Mouse (Mus musculus): ENCODE measurements around the gene Epgn. TPM values are rescaled to one million over a fixed set of nuclear protein-coding genes. Genes with fewer than 3 reads are reported as not detected.
A peak's percentile ranks its signal among the peaks of the same experiment; 100 is the strongest.

Gene Epgn
- polyA plus RNA-seq, 1 experiment from 2014 or later, result 0.19 TPM

DNA sequence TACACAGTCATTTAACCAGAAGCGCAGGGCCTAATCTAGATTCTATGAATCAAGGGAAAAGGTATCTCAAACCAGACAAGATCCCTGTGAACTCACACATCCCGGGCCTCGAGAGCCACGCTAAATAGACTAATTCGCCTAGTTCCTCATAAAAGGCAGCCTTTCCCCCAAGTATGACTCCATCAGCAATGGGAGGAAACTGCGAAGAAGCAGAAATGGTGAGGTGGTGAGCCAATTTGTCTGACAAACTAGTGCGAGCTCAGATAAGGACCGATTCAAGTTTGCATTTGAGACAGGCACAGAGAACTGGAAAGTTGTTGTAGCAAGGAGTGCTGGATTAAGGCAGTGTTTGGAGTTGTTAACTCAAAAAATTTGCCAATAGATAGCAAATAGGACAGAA is 46.4 kb downstream of the Epgn start:
- Histone ChIP-seq H3K9me3 (replicated peaks; ENCODE audit: control insufficient read depth, low read length) (no peaks in the 10 kb centered on the region), H3K36me3 (ENCODE audit: control insufficient read depth, insufficient read depth, low read length) (no peaks in the 10 kb centered on the region), H3K27ac (ENCODE audit: low read depth, low read length) (no peak overlapping the region), H3K9ac (ENCODE audit: low read depth, low read length) (no peak overlapping the region), H3K4me3 (ENCODE audit: low read depth, low read length) (peak overlapping the region; percentile 35; the same call in 1 of the 2 replicates), H3K27me3 (ENCODE audit: control insufficient read depth, insufficient read depth, low read length) (no peaks in the 10 kb centered on the region), H3K4me2 (peak overlapping the region; percentile 65), H3K4me1 (ENCODE audit: control insufficient read depth, insufficient read depth, low read length) (no peaks in the 10 kb centered on the region)
- WGBS (ENCODE audit: insufficient replicate concordance), result 52% methylated on average over 8 of the region's 8 CpGs
- ATAC-seq (replicated peaks; ENCODE audit: insufficient number of reproducible peaks, low FRiP score, low TSS enrichment), result no peak

DNA sequence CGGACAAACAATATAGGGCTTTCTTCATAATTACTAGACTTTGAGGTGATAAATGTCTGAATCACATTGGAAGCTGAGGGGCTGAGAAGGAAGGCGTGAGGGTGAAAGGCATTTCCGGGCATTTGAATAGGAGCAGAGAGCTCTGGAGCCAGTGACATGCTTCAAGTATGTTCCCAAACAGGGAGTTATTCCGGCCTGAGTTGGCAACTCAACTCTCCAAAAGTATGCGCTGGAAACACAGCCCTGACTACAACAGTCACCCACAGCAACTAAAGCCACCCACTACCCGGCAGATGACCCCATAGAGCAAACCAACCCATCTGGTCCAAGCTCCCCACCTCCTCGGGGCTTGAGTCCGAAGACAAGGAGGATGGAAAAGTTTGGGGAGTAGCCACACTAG is 46.8 kb downstream of the Epgn start:
- 0 out of 2 replicates have a peak overlapping the region, but pooled peaks have one; percentile 12 for H3K9ac ChIP-seq (ENCODE audit: low read depth, low read length)
- H3K36me3 ChIP-seq (ENCODE audit: control insufficient read depth, insufficient read depth, low read length), result no peaks in the 10 kb centered on the region
- H3K27ac ChIP-seq (ENCODE audit: low read depth, low read length), result no peak overlapping the region
- H3K27me3 ChIP-seq (ENCODE audit: control insufficient read depth, insufficient read depth, low read length), result no peaks in the 10 kb centered on the region
- WGBS (ENCODE audit: insufficient replicate concordance), result 35% methylated on average over 8 of the region's 8 CpGs
- H3K4me2 ChIP-seq, result peak overlapping the region; percentile 65
- H3K4me1 ChIP-seq (ENCODE audit: control insufficient read depth, insufficient read depth, low read length), result no peaks in the 10 kb centered on the region
- peak overlapping the region; percentile 35 for H3K4me3 ChIP-seq (ENCODE audit: low read depth, low read length)
- H3K9me3 ChIP-seq (replicated peaks; ENCODE audit: control insufficient read depth, low read length), result no peaks in the 10 kb centered on the region
- ATAC-seq (replicated peaks; ENCODE audit: insufficient number of reproducible peaks, low FRiP score, low TSS enrichment), result no peak

DNA sequence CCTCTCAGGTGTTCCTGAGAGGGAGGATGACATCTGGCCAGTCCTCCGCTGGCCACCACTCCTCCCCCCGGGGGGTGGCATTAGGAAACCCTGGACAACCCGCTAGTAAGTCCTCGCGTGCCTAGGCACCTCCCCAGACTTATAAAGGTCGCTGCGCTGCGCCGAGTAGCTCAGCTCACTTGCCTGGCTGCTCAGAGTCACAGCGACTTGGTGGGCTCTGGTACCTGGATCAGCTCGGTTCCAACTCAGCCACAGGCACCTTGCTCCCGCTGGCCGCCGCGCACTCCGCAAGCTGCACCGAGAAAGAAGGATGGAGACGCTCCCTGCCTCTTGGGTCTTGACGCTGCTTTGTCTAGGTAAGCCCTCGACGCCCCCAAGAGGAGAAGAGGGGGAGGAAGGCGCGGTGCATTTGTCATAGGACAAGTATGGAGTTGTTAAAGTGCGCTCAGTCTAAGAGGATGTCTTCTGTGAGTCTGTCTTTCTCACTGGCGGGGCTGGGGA is 47.2 kb downstream of the Epgn start, which contains the start of gene Ereg:
Ereg (plus strand) TSS at position 173 of the 501 bp plus-strand sequence.
- H3K27me3 ChIP-seq (ENCODE audit: control insufficient read depth, insufficient read depth, low read length), result no peaks in the 10 kb centered on the region
- H3K4me1 ChIP-seq (ENCODE audit: control insufficient read depth, insufficient read depth, low read length), result no peaks in the 10 kb centered on the region
- H3K4me2 ChIP-seq, result peak within 1 kb of the TSS; percentile 65
- H3K36me3 ChIP-seq (ENCODE audit: control insufficient read depth, insufficient read depth, low read length), result no peaks in the 10 kb centered on the region
- under 1% methylated on average over 25 of the region's 25 CpGs for WGBS (ENCODE audit: insufficient replicate concordance)
- H3K9ac ChIP-seq (ENCODE audit: low read depth, low read length), result 0 out of 2 replicates have a peak within 1 kb of the TSS, but pooled peaks have one; percentile 12
- peak within 1 kb of the TSS; percentile 35 for H3K4me3 ChIP-seq (ENCODE audit: low read depth, low read length)
- H3K9me3 ChIP-seq (replicated peaks; ENCODE audit: control insufficient read depth, low read length), result no peaks in the 10 kb centered on the region
- ATAC-seq (replicated peaks; ENCODE audit: insufficient number of reproducible peaks, low FRiP score, low TSS enrichment), result peak; percentile 57
- no peak within 1 kb of the TSS for H3K27ac ChIP-seq (ENCODE audit: low read depth, low read length)

DNA sequence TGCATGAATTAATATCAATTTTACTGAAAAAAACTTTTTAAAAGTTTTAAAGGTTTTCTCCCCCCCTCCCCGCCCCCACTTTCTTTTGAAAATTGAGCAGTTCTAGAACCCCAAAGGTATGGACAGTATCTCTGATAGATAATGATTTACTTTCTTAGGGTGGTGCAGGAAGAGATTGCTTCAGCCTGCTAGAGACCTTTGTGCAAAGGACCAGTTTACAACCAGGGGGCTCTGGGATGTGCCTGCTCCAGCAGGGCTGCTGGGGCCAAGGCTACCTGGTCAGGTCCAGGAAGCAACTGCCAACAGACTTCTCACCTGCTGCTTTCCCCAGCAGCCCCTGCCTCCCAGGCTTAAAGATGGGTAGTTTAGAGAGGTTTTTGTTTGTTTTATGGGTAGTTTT is 47.8 kb downstream of the Epgn start:
- Histone ChIP-seq H3K36me3 (ENCODE audit: control insufficient read depth, insufficient read depth, low read length) (no peaks in the 10 kb centered on the region), H3K27me3 (ENCODE audit: control insufficient read depth, insufficient read depth, low read length) (no peaks in the 10 kb centered on the region), H3K4me1 (ENCODE audit: control insufficient read depth, insufficient read depth, low read length) (no peaks in the 10 kb centered on the region), H3K9me3 (replicated peaks; ENCODE audit: control insufficient read depth, low read length) (no peaks in the 10 kb centered on the region), H3K9ac (ENCODE audit: low read depth, low read length) (no peak overlapping the region), H3K27ac (ENCODE audit: low read depth, low read length) (no peak overlapping the region), H3K4me3 (ENCODE audit: low read depth, low read length) (peak overlapping the region; percentile 35; the same call in 1 of the 2 replicates), H3K4me2 (peak overlapping the region; percentile 65)
- 44% methylated on average over 1 of the region's 1 CpGs for WGBS (ENCODE audit: insufficient replicate concordance)
- no peak for ATAC-seq (replicated peaks; ENCODE audit: insufficient number of reproducible peaks, low FRiP score, low TSS enrichment)

DNA sequence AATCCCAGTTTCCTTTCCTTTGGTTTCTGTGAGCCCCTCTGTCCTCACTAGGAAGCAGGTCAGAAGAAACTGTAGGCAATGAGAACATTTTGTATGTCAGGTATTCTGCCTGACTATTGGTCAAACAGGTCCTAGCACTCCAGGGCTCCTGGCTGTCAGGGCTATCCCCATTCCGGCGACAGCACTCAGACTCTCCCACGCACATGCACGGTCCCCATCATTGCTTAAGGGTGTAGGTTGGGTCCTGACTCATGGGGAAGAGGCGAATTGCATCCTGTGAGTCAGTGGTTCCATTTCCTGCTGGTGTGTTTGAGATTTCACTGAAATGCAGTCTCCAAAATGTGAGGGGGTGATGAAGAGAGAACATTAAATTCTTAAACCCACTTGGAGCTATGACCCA is 55.8 kb downstream of the Epgn start:
- no peak for ATAC-seq (replicated peaks; ENCODE audit: insufficient number of reproducible peaks, low FRiP score, low TSS enrichment)
- Histone ChIP-seq H3K4me1 (ENCODE audit: control insufficient read depth, insufficient read depth, low read length) (no peaks in the 10 kb centered on the region), H3K4me3 (ENCODE audit: low read depth, low read length) (no peak overlapping the region), H3K9ac (ENCODE audit: low read depth, low read length) (no peak overlapping the region), H3K4me2 (no peak overlapping the region), H3K36me3 (ENCODE audit: control insufficient read depth, insufficient read depth, low read length) (no peaks in the 10 kb centered on the region), H3K27ac (ENCODE audit: low read depth, low read length) (no peak overlapping the region), H3K9me3 (replicated peaks; ENCODE audit: control insufficient read depth, low read length) (no peaks in the 10 kb centered on the region), H3K27me3 (ENCODE audit: control insufficient read depth, insufficient read depth, low read length) (no peaks in the 10 kb centered on the region)
- 66% methylated on average over 5 of the region's 5 CpGs for WGBS (ENCODE audit: insufficient replicate concordance)

Other genes with a start within 250 kb of the Epgn start
- not detected in 2 replicates for gene Cxcl3, start 241.4 kb upstream of the Epgn start, polyA plus RNA-seq (2014; fragmentation: Nextera tagmentation; extraction: Ambion mirVana)
- 0.39 and 0.73 TPM in 2 replicates for gene Cxcl15, start 232.9 kb upstream of the Epgn start, polyA plus RNA-seq (2014; fragmentation: Nextera tagmentation; extraction: Ambion mirVana)
- gene Cxcl1, start 136.2 kb upstream of the Epgn start, polyA plus RNA-seq (2014; fragmentation: Nextera tagmentation; extraction: Ambion mirVana), result 0.27 TPM in 1 of 2 replicates, not detected in the other
- gene Cxcl2, start 123.6 kb upstream of the Epgn start, polyA plus RNA-seq (2014; fragmentation: Nextera tagmentation; extraction: Ambion mirVana), result not detected in 2 replicates
- 32.5 and 33.3 TPM in 2 replicates for gene Mthfd2l, start 96.3 kb upstream of the Epgn start, polyA plus RNA-seq (2014; fragmentation: Nextera tagmentation; extraction: Ambion mirVana)
- gene Ereg, start 47.2 kb downstream of the Epgn start, polyA plus RNA-seq (2014; fragmentation: Nextera tagmentation; extraction: Ambion mirVana), result not detected in 2 replicates
- 0.37 TPM in 1 of 2 replicates, not detected in the other for gene Areg, start 112.1 kb downstream of the Epgn start, polyA plus RNA-seq (2014; fragmentation: Nextera tagmentation; extraction: Ambion mirVana)